Mouse (Mus musculus): ENCODE measurements around the gene Ppp2r5a.

DNA sequence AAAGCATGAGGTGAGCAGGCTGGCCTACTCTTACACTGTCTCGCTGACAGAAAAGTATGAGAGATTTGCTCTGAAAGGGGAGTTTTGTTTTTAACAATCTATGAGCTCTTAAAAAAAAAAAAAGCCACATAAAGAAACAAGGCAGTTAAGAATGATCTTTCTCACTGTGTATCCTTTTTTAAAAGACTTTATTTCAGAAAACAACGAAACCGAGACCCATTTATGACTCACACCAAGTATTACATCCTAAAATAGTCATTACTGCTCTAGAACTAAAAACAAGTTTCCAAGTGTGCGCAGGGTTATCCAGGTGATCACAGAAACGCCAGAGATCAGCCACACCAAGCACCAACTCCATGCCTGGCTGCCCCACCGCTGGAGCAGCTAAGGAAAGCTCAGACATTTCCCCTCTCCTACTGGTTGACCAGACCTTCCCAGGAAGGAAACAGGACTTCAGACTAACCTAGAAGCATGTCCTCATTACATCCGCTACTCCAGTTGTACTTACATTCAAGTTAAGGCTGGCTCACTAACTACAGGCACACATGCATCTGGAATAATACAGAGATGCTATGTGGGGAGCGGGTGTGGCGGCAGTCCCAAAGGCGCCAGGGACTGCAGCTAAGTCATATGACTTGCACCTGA lies 18.2 kb downstream of the Ppp2r5a start:
- TF ChIP-seq EP300 (IDR thresholded peaks at IDR 0.05; ENCODE audit: low read depth) (no peak), CTCF (IDR thresholded peaks at IDR 0.05; ENCODE audit: low read depth) (no peak)
